Mouse (Mus musculus): ENCODE measurements at regions not wholly inside any gene's neighbourhood (a gene's known extent, or its start where the extent isn't known, plus 50 kb on each side); places are given as distances from the start of the nearest gene placed in this dataset.

- intact Hi-C loops (cut with DNase I) = no loop called here
- DNase-seq = no peak
Measured at GRCm38 (mm10) chr3:141051685-141052084, 160.5 kb downstream of the Pdha2 start.

DNA sequence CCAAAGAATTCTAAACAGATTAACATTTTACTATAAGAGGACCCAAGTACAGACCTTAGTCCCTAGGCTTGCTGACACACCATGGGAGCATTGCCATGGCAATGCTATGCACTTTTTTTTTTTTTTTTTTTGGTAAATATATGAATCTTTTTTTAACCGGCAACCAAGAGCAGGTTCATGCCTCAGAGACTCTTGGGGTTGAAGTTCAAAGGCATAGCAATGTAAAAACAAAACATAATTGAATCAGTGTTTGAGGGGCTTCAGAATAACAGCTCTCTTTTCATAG, 197.9 kb downstream of the Pdha2 start:
- intact Hi-C loops (cut with DNase I) = no loop called here
- DNase-seq = no peak

DNA sequence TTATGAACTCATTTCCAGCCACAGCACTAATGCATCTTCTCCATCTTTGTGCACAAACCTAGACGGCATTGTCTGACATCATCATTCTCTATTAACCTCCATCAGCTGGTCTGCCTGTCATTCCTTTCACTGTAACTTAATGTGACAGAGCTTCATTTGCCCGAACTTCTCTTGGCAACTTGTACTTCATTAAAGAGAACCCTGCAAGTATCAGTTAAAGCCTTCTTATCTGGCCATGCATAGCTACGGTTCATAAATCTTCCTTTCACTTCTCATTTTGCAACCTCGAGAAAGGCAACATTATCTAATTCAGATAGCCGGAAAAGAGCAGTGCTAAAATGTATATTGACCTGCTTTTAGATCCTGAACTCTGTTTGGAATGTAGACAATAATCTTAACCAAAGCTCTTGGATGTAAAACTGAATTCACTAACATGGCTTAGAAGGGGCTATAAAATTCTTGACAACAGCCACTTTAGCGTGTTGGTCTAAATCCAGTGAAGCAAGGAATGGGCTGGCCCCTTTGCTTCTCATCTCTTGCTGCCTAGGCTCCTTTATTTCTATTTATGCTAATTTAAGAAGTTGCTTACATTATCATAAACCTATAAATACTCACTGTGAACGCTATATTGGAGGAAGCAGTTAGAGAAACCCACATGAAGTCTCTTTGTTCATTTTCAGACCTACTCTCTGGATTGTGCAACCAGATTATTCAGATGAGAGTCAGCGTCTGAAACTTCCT, 198.5 kb downstream of the Pdha2 start:
- intact Hi-C loops (cut with DNase I) = no loop called here
- no peak for DNase-seq

DNA sequence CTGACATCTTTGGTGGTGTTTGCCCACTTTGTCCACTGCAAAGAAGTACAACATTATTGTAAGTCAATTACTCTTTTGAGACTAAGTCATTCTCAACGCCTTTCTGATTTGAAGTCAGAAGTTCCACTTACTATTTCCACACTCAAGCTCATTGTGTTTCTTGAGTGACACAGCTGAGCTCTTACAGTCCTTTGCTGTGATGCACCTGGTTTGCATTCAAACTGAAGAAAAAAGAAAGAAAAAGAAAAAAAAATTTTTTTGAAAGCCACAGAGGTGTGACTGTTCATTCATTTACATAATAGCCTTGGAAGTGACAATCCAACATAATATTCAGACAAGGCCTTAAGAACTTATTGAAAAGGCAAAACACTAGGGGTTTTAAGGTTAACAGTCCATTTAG, 199.2 kb downstream of the Pdha2 start:
- DNase-seq = no peak
- intact Hi-C loops (cut with DNase I) = no loop called here

GRCm38 (mm10) chr3:141008792-141009191, 203.4 kb downstream of the Pdha2 start:
- no peak for DNase-seq

GRCm38 (mm10) chr3:141005885-141006284, 206.3 kb downstream of the Pdha2 start:
- intact Hi-C loops (cut with DNase I) = no loop called here
- no peak for DNase-seq

More at GRCm38 (mm10) chr3:141008792-141009191, 203.4 kb downstream of the Pdha2 start:
- intact Hi-C loops (cut with DNase I) = no loop called here

DNA sequence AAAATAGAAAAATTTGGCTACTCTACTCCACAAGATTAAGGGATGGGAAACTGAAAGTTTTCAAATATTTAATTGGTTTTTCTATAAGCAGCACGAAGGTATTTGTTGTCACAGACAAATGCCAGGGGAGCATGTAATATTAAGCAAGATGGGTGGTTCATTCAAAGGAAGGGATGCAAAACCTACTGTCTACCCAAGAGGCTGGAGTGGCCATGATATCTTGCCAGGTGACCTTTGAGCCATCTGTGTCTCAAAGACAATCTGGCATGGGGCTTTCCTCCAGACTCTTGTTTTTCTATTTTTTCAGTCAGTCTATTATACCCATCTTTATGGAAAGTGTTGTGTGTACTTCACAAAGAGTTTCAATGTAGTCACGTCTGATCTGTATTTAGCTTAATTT, 208.6 kb downstream of the Pdha2 start:
- intact Hi-C loops (cut with DNase I) = no loop called here
- DNase-seq = no peak

DNA sequence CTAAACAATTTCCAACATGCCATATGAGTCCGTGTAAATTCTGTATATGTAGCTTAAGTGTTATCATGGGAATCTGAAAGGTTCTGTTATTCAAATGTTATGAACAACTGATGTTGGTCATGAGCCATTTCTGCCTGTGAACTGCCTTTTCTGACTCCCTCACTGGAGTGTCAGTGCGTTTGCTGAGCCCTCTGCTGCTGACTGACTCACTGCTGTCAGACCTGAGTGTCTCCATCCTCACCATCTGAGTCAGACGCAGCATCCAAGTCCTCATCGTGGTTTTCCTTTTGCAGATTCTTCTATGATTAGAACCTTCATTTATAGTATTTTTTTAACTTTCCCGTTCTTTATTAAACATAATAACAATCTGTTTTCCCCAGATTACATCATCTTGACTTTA, 223.9 kb downstream of the Pdha2 start:
- DNase-seq = no peak
- intact Hi-C loops (cut with DNase I) = no loop called here

DNA sequence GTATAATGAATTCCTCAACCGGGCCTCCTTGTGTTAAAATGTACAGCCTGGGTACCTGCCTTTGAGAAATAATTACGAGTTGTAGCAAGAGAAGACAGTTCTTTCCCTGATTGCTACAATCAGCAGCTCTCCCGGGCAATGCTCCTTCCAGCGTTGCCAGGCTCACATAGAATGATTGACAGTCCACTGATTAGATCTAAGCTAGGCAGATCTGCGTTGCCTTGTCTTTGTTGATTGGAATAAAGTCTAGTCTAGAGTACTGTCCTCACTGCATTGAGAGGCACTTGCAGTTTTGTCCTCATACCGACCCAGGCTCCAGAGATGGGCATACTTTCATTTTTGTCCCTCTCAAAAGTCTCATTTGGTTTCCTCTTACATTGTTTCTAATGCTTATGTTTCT, 238.6 kb downstream of the Pdha2 start:
- DNase-seq = no peak
- intact Hi-C loops (cut with DNase I) = no loop called here

DNA sequence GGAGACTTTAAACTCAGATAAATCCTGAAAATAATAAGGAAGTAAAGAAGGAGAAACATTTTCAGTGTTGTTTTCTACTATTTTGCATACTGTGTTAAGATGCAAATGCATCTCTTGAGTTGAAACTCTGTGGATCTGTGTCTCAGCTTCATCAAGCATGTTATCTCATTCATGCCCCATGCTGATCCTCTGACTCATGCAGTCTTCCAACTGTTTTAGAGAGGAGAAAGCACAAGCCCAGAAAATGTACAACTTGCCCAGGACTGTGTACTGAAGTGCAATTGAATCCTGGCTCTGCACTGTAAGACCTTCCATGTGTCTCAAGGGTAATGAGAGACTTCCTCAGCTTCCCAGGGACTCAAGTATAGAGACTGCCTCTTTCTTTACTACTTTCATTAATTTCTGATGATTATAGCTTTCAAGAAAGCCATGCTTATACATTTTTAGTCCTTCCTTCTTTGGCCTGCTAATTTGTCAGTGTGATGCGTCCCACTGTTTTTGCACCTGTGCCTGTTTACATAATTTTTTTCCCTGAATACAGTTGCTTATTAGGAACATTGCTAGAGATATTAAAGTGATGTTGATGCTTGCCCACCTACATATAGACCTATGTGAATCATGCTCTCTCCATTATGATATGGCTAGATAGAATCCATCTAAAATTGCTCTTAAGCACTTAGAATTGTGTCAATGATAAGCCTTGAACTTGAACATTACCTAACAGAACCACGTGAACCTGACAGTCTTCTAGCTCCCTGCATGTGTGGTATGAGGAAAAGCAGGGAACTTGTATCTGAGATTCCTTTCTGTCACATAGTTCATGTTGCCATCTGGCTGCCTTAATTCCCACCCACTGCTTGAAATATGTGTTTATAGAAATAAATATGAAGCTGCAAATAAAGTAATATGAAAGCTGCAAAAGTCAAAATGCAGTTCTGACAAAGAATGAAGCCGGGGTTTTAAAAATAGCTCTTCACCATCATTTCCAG, 242.0 kb downstream of the Pdha2 start:
- no peak for DNase-seq
- intact Hi-C loops (cut with DNase I) = no loop called here

DNA sequence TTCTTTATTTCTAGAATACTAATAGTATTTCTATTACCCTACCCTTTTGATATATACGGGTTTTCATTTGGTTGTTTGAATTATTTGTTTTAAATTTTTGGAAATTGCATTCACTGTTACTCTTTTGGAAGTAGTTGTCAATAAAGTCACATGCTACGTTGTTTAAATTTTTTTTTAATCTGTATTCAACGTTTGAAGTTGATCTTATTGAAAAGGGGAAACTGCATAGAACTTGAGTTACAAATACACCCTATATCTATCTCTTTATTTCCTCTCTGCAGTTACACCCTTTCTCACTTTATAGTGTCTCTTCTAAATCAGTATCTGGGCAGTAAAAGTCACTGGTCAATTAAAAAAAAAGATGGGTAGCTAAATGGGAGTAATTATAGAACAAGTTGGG, 243.6 kb downstream of the Pdha2 start:
- no peak for DNase-seq
- intact Hi-C loops (cut with DNase I) = no loop called here

- no peak for DNase-seq
- intact Hi-C loops (cut with DNase I) = no loop called here
Measured at GRCm38 (mm10) chr3:140957666-140958065, 254.5 kb downstream of the Pdha2 start.

GRCm38 (mm10) chr3:140952111-140952800, 259.9 kb downstream of the Pdha2 start:
- intact Hi-C loops (cut with DNase I) = no loop called here
- DNase-seq = no peak

GRCm38 (mm10) chr3:140951024-140951423, 261.1 kb downstream of the Pdha2 start:
- no peak for DNase-seq
- intact Hi-C loops (cut with DNase I) = no loop called here

DNA sequence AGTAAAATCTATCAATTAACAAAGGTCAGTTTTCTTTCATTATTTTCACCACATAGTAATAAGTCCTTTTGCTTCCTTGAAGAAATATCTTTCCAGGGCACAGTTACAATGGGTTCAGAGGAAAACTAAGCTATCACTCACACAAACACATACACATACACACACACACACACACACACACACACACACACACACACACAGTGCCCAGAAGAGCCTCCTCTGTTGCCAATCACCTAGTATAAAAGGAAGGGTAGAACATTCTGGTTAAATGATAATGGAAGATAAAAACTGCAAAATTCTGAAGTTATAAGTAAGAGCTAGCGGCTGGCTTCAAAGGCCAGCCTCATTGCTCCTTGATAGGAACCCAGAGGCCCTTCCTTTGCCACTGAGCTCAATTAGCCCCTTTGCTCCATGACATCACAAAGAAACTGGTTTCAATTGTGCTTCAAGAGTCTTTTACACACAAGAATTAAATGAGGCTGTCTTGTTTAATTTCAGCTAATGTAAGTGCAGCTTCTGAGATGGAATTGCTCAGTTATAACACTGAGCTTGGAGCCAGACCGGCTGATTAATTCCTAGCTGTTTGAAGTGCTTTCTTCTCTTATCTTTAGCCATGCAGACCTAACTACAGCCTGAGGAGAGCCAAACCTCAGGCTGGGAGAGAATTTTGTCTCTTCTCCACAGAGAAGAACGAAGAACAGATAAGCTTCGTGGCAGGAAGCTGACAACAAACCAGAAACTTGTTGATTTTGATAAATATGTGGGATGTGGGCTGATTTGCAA, 262.1 kb downstream of the Pdha2 start:
- DNase-seq = no peak
- intact Hi-C loops (cut with DNase I) = no loop called here

- no peak for DNase-seq
- intact Hi-C loops (cut with DNase I) = no loop called here
Measured at GRCm38 (mm10) chr3:140942450-140942849, 269.7 kb downstream of the Pdha2 start.

GRCm38 (mm10) chr3:140941898-140942297, 270.3 kb downstream of the Pdha2 start:
- peak; percentile 29 for DNase-seq
- intact Hi-C loops (cut with DNase I) = no loop called here

- DNase-seq = no peak
- intact Hi-C loops (cut with DNase I) = no loop called here
Measured at GRCm38 (mm10) chr3:140941316-140941715, 270.8 kb downstream of the Pdha2 start.

DNA sequence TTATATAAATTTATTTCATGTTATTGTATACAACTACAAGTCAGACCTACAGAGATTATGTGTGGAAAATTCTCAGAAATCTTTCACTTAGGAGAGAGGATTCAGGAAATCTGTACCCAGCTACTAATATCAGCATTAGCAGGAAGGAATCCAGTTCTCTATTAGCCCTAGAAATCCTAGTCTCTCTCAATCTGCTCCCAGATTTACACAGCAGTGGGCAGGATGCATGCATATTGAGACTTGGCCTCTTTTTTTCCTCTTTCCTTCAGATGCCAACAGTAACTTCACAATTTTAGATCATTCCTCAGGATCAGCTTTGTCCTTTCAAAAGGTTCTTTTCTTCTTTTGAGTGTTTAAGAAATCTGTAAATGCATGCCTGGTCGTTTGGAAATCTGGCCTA, 279.0 kb downstream of the Pdha2 start:
- intact Hi-C loops (cut with DNase I) = no loop called here

GRCm38 (mm10) chr3:140926689-140927088, 285.5 kb downstream of the Pdha2 start:
- DNase-seq = no peak
- intact Hi-C loops (cut with DNase I) = no loop called here

More for the DNA sequence above, 279.0 kb downstream of the Pdha2 start:
- no peak for DNase-seq
